Mouse (Mus musculus) lung, adult 2 months (tissue): ENCODE data around the gene Kif26b.

Source experiments
- CTCF ChIP-seq: fragments of 200-500 bp; IDR thresholded peaks from 2 replicates; pipeline ENCODE4 v1.5.1; 2011; ENCODE audit warnings: mild to moderate bottlenecking, low read length, control low read depth; ENCODE audit not compliant: insufficient read depth
- POLR2A ChIP-seq: fragments of 200-500 bp; IDR thresholded peaks from 2 replicates; pipeline ENCODE4 v1.6.1; 2011; ENCODE audit warnings: low read depth, mild to moderate bottlenecking, control low read depth, low read length, borderline replicate concordance; ENCODE audit errors: extremely low read depth

DNA sequence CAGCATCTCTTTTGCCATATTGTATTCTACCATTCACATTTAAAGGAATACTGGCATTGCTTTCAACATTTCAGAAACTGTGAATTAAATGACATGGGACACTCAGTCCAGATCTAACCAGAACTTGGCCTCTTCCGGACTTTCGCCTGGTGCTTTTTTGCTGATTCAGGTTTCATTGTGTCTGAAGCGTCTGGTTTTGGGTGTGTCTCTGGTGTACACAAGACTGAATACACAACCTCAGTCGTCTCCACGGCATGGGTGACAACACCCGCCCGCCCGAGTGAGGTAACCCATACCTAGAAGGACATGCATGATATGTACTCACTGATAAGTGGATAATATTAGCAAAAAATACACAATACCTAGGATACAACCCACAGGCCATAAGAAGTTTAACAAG lies 22.0 kb upstream of the Kif26b start:
- TF ChIP-seq CTCF (no peak), POLR2A (no peak)
